Mouse (Mus musculus): Measurements from ENCODE around the gene Myo16.
A peak's percentile ranks its signal among the peaks of the same experiment; 100 is the strongest.

The Myo16 gene

DNA sequence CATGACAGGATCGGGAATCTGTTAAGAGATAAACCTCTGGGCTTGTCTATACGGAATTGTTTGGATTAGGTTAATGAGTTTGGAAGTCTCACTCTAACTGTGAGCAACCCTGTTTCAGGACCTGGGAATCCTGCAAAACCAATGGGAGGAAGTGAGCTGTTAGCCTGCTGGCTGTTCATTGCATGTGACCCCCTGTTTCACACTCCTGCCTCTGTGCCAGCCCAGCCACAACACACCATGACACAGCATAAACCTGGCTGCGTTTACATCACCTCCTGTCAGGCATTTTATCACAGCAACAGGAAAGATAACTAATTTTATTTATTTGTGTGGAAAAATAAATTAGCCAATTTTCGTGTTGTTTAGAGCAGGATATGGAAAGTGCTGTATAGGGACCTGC is 138.9 kb downstream of the Myo16 start:
- DNase-seq (ENCODE audit: extremely low read depth, low read depth) = no peak

- no peak for DNase-seq (ENCODE audit: extremely low read depth, low read depth)
Measured at GRCm38 (mm10) chr8:10300797-10301196, 147.1 kb downstream of the Myo16 start.

- no peak for DNase-seq (ENCODE audit: extremely low read depth, low read depth)
Measured at GRCm38 (mm10) chr8:10303061-10303460, 149.3 kb downstream of the Myo16 start.

DNA sequence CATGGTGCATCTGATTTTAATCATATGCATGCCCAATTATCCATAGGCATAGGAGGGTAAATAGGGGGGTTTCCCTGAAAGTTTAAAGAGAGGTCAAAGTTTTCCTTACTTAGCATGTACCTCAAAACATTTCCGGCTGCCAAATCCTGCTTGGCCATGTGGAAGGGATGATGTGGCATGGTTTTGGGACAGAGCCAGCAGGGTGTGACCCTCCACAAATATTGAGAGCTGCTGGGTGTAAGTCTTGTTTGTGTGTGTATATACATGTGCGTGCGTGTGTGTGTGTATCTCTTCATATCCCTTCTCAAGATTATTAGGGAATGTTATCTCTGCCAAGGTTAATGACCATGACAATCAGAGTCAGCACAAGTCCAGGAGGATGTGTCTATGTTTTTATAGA is 150.3 kb downstream of the Myo16 start:
- DNase-seq (ENCODE audit: extremely low read depth, low read depth) = no peak

GRCm38 (mm10) chr8:10304721-10305120 is 151.0 kb downstream of the Myo16 start:
- DNase-seq (ENCODE audit: extremely low read depth, low read depth) = no peak

DNA sequence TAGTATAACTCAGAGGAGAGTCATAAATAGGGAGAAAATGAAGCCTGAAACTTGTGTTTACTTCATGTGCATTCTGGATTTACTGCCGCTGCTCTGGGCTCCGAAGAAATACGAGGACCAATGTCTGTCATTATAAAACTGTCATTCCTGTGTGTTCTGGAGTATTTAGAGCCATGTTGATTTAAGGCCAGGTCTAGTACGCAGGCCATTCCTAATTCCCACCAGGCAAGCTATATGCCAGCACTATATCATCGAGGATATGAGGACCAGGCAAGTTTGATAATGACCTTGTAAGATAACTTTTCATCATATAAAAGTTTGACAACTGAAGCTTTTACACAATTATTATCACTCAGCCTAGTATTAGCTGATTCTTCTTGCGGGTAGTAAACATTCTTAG is 153.6 kb downstream of the Myo16 start:
- no peak for DNase-seq (ENCODE audit: extremely low read depth, low read depth)

GRCm38 (mm10) chr8:10307770-10308476 is 154.2 kb downstream of the Myo16 start:
- DNase-seq (ENCODE audit: extremely low read depth, low read depth) = no peak

- DNase-seq (ENCODE audit: extremely low read depth, low read depth) = no peak
Measured at GRCm38 (mm10) chr8:10310470-10310869, 156.8 kb downstream of the Myo16 start.

- no peak for DNase-seq (ENCODE audit: extremely low read depth, low read depth)
Measured at GRCm38 (mm10) chr8:10312316-10312715, 158.6 kb downstream of the Myo16 start.

DNA sequence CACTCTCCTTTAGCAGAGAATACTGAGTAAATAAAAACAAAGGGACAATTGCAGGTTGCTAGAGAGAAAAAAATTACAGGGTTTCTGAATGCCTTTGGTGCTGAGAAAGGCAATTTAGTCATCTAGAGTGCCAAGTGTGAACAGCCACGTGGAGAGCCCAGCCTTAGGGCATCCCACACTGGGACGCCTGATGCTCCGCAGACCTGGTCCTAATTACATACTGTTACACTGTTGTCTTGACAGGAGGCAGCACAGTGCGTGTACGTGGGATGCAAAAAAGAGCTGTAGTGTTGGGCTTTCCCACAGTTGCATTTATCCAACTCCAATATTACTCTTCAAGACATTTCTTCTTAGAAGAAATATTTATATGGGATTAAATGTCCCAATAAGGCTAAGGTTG is 162.5 kb downstream of the Myo16 start:
- DNase-seq (ENCODE audit: extremely low read depth, low read depth) = no peak

GRCm38 (mm10) chr8:10318103-10318502 is 164.4 kb downstream of the Myo16 start:
- no peak for DNase-seq (ENCODE audit: extremely low read depth, low read depth)

- DNase-seq (ENCODE audit: extremely low read depth, low read depth) = no peak
Measured at GRCm38 (mm10) chr8:10350451-10350850, 196.7 kb downstream of the Myo16 start.

DNA sequence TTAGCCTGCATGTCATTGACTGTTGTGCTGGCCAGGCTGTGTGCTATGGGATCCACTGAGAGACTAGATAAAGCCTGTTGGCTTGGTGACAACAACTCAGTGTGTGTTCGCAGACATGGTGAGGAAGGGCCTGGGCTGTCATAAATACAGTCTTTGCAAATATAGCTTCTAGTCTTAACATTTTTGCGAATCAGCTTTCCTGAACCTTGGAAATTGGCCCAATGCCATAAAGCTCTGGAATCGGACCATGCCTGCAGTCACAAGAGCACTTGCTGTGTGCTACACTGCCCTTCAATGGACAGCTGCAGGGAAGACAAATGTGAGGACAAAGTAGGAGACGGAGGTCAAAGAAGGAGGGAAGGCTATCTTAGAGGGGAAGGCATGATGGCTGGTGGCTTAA is 205.0 kb downstream of the Myo16 start:
- no peak for DNase-seq (ENCODE audit: extremely low read depth, low read depth)

DNA sequence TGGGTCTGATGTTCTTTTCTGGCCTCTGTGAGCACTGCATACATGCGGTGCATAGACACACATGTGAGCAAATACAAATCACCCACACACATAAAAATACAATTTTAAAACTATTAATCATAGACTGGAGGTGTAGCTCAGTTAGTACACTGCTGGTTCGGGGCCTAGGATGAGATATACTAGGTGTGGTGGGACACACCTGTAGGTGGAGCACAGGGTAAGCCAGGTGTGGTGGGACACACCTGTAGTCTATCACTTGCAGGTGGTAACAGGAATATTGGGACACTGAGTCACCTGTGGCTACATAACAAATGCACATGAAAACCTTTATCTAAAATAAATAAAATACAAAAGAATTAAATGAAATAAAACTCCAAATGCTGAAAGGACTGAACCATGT is 209.2 kb downstream of the Myo16 start:
- no peak for DNase-seq (ENCODE audit: extremely low read depth, low read depth)

DNA sequence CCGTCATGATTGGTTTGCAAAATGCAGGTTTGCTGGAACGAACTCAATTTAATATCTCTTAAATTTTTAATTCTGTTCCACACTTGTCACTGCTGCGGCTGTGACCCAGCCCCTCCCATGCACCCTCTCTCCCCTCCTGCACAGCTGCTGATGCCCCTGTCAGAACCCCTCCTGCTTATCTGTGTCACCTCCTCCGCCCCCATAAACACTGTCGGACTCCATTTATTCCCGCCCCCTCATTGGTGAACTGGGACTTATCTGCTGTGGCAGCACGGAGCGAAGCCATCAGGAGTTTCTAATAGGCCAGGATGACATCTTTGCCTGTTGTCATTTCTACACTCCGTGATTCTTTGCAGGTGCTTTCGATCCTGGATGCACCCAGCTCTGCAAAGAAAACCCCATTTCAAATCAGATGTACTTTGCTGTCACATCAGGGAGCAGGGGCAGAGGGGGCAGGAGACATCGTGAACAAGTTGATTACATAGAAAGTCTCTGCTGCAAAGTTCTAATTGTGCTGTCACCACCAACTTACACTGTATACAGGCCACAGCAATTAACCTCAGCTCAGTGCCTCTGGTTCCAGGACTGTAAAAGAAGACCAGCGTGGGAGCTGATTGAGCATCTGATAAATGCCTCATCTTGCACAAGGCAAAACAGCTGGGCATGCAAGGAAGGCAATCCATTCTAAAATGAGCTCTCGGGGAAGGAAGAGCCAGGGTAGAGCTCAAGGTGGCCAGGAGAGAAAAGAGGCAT is 210.1 kb downstream of the Myo16 start:
- DNase-seq (ENCODE audit: extremely low read depth, low read depth) = no peak

DNA sequence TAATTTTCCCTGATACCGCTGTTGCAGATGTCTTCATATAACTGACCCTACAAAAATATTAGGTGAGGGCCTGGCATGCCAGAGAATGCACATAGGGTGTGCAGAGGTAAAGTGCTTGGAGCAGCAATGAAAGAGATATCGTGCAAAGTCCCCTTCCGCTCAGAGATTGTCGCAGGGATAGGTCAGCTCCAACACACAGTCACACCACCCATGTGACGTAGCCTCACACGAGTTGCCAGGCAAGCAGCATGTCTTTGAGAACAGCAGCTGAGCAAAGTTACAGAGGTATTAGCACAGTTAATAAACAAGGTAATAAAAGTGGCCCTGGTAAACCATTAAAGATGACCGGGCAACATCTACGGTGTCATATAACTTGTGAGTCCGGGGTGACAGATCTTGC is 212.4 kb downstream of the Myo16 start:
- no peak for DNase-seq (ENCODE audit: extremely low read depth, low read depth)

- DNase-seq (ENCODE audit: extremely low read depth, low read depth) = no peak
Measured at GRCm38 (mm10) chr8:10372571-10372970, 218.9 kb downstream of the Myo16 start.

DNA sequence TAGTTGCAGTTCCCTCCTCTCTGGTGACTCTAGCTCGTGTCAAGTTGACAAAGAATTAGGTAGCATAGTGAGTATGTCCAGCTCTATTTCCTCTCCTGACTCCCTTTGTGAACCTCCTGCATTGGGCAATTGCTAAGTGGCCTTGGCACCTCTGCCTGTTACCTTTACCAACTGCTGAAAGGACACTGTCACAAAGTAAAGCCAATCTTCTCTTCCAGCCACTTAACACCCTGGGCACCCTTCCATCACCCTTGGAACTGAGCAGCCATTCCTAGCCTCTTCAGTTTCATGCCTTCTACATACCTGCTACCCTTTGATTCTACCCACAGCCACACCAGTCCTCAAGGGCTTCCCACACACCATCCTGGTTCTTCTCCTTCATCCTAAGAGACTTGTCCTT is 233.4 kb downstream of the Myo16 start:
- DNase-seq (ENCODE audit: extremely low read depth, low read depth) = no peak

DNA sequence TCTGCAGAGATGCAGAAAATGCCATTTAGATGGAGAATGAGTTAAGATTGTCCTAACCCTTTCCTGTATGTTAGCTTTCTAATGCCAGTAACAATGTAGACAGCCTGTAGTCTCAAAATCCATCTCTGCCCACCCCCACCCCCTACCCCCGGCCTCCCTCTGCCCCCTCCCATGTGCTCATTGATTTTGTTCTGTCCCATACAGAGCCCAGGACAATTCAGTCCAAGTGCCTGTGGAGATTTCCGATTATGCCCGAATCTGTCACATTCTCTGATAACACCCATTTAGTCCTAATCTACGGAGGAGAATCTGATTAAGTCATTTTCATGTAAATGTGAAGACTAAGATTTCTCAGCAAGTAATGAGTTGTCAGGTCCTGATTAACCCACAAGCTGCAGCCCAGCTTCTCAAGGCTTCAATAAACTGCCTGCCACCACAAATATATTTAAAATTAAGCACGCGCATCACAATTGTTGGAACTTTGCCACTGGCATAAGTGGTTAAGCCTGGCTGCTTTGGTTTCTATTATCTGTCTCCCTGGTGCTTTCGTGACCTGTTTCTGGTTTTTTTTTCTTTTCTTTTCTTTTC is 237.5 kb downstream of the Myo16 start:
- no peak for DNase-seq (ENCODE audit: extremely low read depth, low read depth)

DNA sequence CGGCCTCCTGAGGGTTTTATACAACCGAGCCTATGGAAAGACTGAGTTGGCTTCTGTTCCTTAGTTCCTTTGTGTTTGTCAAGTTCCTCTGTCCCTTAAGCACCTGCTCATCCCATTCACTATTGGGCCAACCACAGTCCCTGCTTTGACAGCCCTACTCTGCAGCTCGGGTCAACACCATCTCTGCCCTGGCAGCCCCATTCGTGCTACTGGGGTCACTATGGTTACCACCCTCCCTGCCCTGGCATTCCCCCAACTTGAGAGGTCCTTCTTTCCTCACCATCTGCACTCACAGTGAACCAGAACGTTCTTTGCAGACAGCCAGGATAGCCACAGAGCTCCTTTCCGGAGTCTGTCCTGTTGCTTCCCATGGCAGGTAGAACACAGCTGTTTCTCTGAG is 238.2 kb downstream of the Myo16 start:
- DNase-seq (ENCODE audit: extremely low read depth, low read depth) = no peak

DNA sequence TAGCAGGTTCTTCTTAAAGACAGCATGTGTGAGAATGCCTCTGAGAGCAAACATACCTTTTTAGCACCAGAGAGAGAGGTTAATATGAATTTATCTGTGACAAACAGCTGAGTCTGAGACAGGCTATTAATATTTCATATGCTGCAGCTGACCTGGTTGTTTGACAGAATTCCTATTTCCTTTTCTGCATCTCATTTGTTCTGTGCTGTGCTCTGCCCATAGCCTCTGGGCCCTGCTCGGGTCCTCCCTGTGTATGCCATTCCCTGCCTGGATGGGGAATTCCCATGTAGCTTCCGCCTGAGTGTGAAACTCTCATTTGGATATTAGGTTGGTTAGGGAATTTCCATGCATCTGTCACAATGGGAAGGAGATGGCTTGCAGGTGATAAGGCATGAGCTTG is 240.8 kb downstream of the Myo16 start:
- DNase-seq (ENCODE audit: extremely low read depth, low read depth) = no peak

DNA sequence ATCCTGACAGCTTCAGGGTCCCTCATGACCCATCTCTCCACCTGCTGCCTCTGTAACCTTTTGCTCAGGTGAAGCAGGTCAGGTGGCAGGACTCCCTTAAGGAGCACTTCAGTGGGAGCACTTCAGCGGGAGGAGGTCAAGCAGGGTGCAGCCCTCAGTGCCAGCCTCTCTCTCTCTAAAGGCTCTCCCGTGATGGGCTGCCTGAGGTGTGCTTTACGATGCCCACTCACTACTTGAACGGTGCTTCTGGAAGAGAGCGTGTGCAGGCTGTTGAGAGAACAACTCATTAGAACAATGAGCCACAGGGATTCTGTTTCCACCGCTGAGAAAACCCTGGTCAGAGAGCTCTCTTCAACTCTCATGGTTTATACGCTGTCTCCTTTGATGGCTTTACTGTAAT is 241.4 kb downstream of the Myo16 start:
- DNase-seq (ENCODE audit: extremely low read depth, low read depth) = no peak

DNA sequence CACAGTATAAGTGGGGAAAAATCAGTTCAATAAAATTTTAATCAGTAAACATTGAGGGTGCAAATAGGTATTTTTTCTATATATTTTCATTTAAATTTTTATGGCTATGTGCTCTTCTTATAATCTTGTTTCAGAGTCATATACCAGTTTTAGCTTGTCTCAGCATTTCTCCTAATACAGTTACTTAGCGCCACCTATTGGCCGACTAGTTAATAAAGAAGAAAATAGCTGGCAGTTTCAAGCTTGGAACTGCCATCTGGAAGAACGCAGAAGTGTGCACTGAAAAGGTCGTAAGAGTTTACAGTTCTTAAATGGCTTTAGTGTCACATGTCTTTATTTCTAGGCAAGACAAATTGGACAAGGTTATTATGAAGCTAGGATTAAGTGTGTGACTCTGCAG is 248.9 kb downstream of the Myo16 start:
- DNase-seq (ENCODE audit: extremely low read depth, low read depth) = peak; percentile 8
